Mouse (Mus musculus): ENCODE results near the gene Nfib. TPM values are rescaled to one million over a fixed set of nuclear protein-coding genes. Genes with fewer than 3 reads are reported as not detected.

Gene Nfib
- polyA plus RNA-seq, 1 experiment from 2014 or later = 13.3 TPM

- Histone ChIP-seq H3K36me3 (ENCODE audit: insufficient read depth, low read length) (no peaks in the 10 kb centered on the region), H3K27me3 (ENCODE audit: insufficient read depth, low read length) (no peaks in the 10 kb centered on the region), H3K27ac (no peak overlapping the region), H3K4me2 (ENCODE audit: low read length) (no peak overlapping the region), H3K9me3 (replicated peaks; ENCODE audit: low read length) (no peaks in the 10 kb centered on the region), H3K4me1 (replicated peaks; ENCODE audit: insufficient read depth, low read length) (no peaks in the 10 kb centered on the region), H3K4me3 (replicated peaks; ENCODE audit: low read depth, low read length) (no peak overlapping the region), H3K9ac (ENCODE audit: low read depth, low read length) (no peak overlapping the region)
- DNase-seq (ENCODE audit: low spot score) (no peak), ATAC-seq (replicated peaks; ENCODE audit: low FRiP score, low read depth) (no peak)
- TF ChIP-seq CTCF (IDR thresholded peaks at IDR 0.05; ENCODE audit: low read depth) = no peak
- WGBS = 96% methylated on average over 9 of the region's 9 CpGs
Observed at GRCm38 (mm10) chr4:82638251-82638650, 67.3 kb downstream of the Nfib start.

- DNase-seq (ENCODE audit: low spot score) = no peak
- Histone ChIP-seq H3K27me3 (ENCODE audit: insufficient read depth, low read length) (no peaks in the 10 kb centered on the region), H3K9ac (ENCODE audit: low read depth, low read length) (no peak overlapping the region), H3K4me3 (replicated peaks; ENCODE audit: low read depth, low read length) (no peak overlapping the region), H3K27ac (no peak overlapping the region), H3K4me1 (replicated peaks; ENCODE audit: insufficient read depth, low read length) (no peaks in the 10 kb centered on the region), H3K9me3 (replicated peaks; ENCODE audit: low read length) (no peaks in the 10 kb centered on the region), H3K4me2 (ENCODE audit: low read length) (no peak overlapping the region), H3K36me3 (ENCODE audit: insufficient read depth, low read length) (no peaks in the 10 kb centered on the region)
- WGBS = 72% methylated on average over 4 of the region's 4 CpGs
- TF ChIP-seq CTCF (IDR thresholded peaks at IDR 0.05; ENCODE audit: low read depth) = no peak
- ATAC-seq (replicated peaks; ENCODE audit: low FRiP score, low read depth) = no peak
Observed at GRCm38 (mm10) chr4:82637633-82638032, 67.9 kb downstream of the Nfib start.

- DNase-seq (ENCODE audit: low spot score) = no peak
- Histone ChIP-seq H3K9ac (ENCODE audit: low read depth, low read length) (no peak overlapping the region), H3K9me3 (replicated peaks; ENCODE audit: low read length) (no peaks in the 10 kb centered on the region), H3K27me3 (ENCODE audit: insufficient read depth, low read length) (no peaks in the 10 kb centered on the region), H3K27ac (no peak overlapping the region), H3K4me1 (replicated peaks; ENCODE audit: insufficient read depth, low read length) (no peaks in the 10 kb centered on the region), H3K4me2 (ENCODE audit: low read length) (no peak overlapping the region), H3K4me3 (replicated peaks; ENCODE audit: low read depth, low read length) (no peak overlapping the region), H3K36me3 (ENCODE audit: insufficient read depth, low read length) (no peaks in the 10 kb centered on the region)
- no peak for ATAC-seq (replicated peaks; ENCODE audit: low FRiP score, low read depth)
- TF ChIP-seq CTCF (IDR thresholded peaks at IDR 0.05; ENCODE audit: low read depth) = no peak
- 44% methylated on average over 5 of the region's 5 CpGs for WGBS
Observed at GRCm38 (mm10) chr4:82636658-82637057, 68.9 kb downstream of the Nfib start.

GRCm38 (mm10) chr4:82635881-82636280, 69.7 kb downstream of the Nfib start:
- H3K9ac ChIP-seq (ENCODE audit: low read depth, low read length) = no peak overlapping the region
- no peaks in the 10 kb centered on the region for H3K9me3 ChIP-seq (replicated peaks; ENCODE audit: low read length)
- no peak for TF ChIP-seq CTCF (IDR thresholded peaks at IDR 0.05; ENCODE audit: low read depth)
- no peaks in the 10 kb centered on the region for H3K36me3 ChIP-seq (ENCODE audit: insufficient read depth, low read length)
- no peaks in the 10 kb centered on the region for H3K4me1 ChIP-seq (replicated peaks; ENCODE audit: insufficient read depth, low read length)
- WGBS = 41% methylated on average over 5 of the region's 5 CpGs
- H3K4me2 ChIP-seq (ENCODE audit: low read length) = no peak overlapping the region
- no peaks in the 10 kb centered on the region for H3K27me3 ChIP-seq (ENCODE audit: insufficient read depth, low read length)
- no peak overlapping the region for H3K4me3 ChIP-seq (replicated peaks; ENCODE audit: low read depth, low read length)
- ATAC-seq (replicated peaks; ENCODE audit: low FRiP score, low read depth) = no peak
- no peak overlapping the region for H3K27ac ChIP-seq
- DNase-seq (ENCODE audit: low spot score) = no peak

GRCm38 (mm10) chr4:82635118-82635517, 70.4 kb downstream of the Nfib start:
- Histone ChIP-seq H3K27me3 (ENCODE audit: insufficient read depth, low read length) (no peaks in the 10 kb centered on the region), H3K9me3 (replicated peaks; ENCODE audit: low read length) (no peaks in the 10 kb centered on the region), H3K4me2 (ENCODE audit: low read length) (no peak overlapping the region), H3K27ac (no peak overlapping the region), H3K9ac (ENCODE audit: low read depth, low read length) (no peak overlapping the region), H3K36me3 (ENCODE audit: insufficient read depth, low read length) (no peaks in the 10 kb centered on the region), H3K4me1 (replicated peaks; ENCODE audit: insufficient read depth, low read length) (no peaks in the 10 kb centered on the region), H3K4me3 (replicated peaks; ENCODE audit: low read depth, low read length) (no peak overlapping the region)
- WGBS = 95% methylated on average over 11 of the region's 11 CpGs
- DNase-seq (ENCODE audit: low spot score) (no peak), ATAC-seq (replicated peaks; ENCODE audit: low FRiP score, low read depth) (no peak)
- TF ChIP-seq CTCF (IDR thresholded peaks at IDR 0.05; ENCODE audit: low read depth) = no peak

GRCm38 (mm10) chr4:82634365-82634764, 71.2 kb downstream of the Nfib start:
- Histone ChIP-seq H3K4me3 (replicated peaks; ENCODE audit: low read depth, low read length) (no peak overlapping the region), H3K9me3 (replicated peaks; ENCODE audit: low read length) (no peaks in the 10 kb centered on the region), H3K27me3 (ENCODE audit: insufficient read depth, low read length) (no peaks in the 10 kb centered on the region), H3K4me2 (ENCODE audit: low read length) (no peak overlapping the region), H3K27ac (no peak overlapping the region), H3K4me1 (replicated peaks; ENCODE audit: insufficient read depth, low read length) (no peaks in the 10 kb centered on the region), H3K9ac (ENCODE audit: low read depth, low read length) (no peak overlapping the region), H3K36me3 (ENCODE audit: insufficient read depth, low read length) (no peaks in the 10 kb centered on the region)
- TF ChIP-seq CTCF (IDR thresholded peaks at IDR 0.05; ENCODE audit: low read depth) = no peak
- WGBS = 72% methylated on average over 7 of the region's 7 CpGs
- ATAC-seq (replicated peaks; ENCODE audit: low FRiP score, low read depth) (no peak), DNase-seq (ENCODE audit: low spot score) (no peak)

- TF ChIP-seq CTCF (IDR thresholded peaks at IDR 0.05; ENCODE audit: low read depth) = no peak
- H3K4me3 ChIP-seq (replicated peaks; ENCODE audit: low read depth, low read length) = no peak overlapping the region
- no peak overlapping the region for H3K27ac ChIP-seq
- no peak overlapping the region for H3K9ac ChIP-seq (ENCODE audit: low read depth, low read length)
- H3K4me1 ChIP-seq (replicated peaks; ENCODE audit: insufficient read depth, low read length) = no peaks in the 10 kb centered on the region
- no peak overlapping the region for H3K4me2 ChIP-seq (ENCODE audit: low read length)
- no peaks in the 10 kb centered on the region for H3K36me3 ChIP-seq (ENCODE audit: insufficient read depth, low read length)
- ATAC-seq (replicated peaks; ENCODE audit: low FRiP score, low read depth) (no peak), DNase-seq (ENCODE audit: low spot score) (no peak)
- no peaks in the 10 kb centered on the region for H3K27me3 ChIP-seq (ENCODE audit: insufficient read depth, low read length)
- H3K9me3 ChIP-seq (replicated peaks; ENCODE audit: low read length) = no peaks in the 10 kb centered on the region
- WGBS = 74% methylated on average over 8 of the region's 8 CpGs
Observed at GRCm38 (mm10) chr4:82624285-82625045, 81.1 kb downstream of the Nfib start.

Measured in kidney, postnatal 0 days (tissue).